Mouse (Mus musculus): Measurements from ENCODE around the gene Cyb5rl.
"Not testable (repeated sequence)": the region's sequence is repeated elsewhere in the genome, so short reads cannot be mapped to it uniquely, and the experiment has no call there.

DNA sequence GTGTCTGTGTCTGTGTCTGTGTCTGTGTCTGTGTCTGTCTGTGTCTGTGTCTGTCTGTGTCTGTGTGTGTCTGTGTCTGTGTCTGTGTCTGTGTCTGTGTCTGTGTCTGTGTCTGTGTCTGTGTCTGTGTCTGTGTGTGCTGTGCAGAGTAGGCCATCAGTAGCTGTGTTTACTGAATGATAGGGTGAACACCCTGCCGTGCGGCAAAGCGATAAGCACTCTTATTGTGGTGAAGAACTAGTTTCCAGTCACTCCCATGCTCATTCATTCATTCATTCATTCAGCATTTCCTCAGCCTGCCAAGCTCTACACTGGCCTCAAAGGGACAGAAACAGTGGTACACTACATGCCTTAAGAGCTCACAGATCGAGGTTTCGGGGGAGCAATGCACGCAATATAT is 42.4 kb downstream of the Cyb5rl start:
- not testable (repeated sequence) for TF ChIP-seq POLR2A (IDR thresholded peaks at IDR 0.05; ENCODE audit: insufficient read depth, low read depth, low read length); CTCF (IDR thresholded peaks at IDR 0.05)
